Mouse (Mus musculus) midbrain, embryonic 15.5 days (tissue): ENCODE data around the gene Gm5741. TPM values are rescaled to one million over a fixed set of nuclear protein-coding genes. Genes with fewer than 3 reads are reported as not detected.
A peak's percentile ranks its signal among the peaks of the same experiment; 100 is the strongest.

Experiments used
- ATAC-seq: fragments of 200-750 bp; cut with Nextera tagmentation; replicated peaks from 2 replicates; pipeline ENCODE4 v1.8.0; 2017; ENCODE audit warnings: moderate TSS enrichment
- H3K27ac ChIP-seq: fragments of 300-500 bp; sonication (generic); 2 replicates; pipeline ENCODE4 v1.5.1; 2015; ENCODE audit warnings: mild to moderate bottlenecking, inconsistent platforms
- H3K27me3 ChIP-seq: fragments of 300-500 bp; sonication (generic); replicated peaks from 2 replicates; pipeline ENCODE4 v1.6.1; 2015; ENCODE audit warnings: inconsistent platforms
- H3K36me3 ChIP-seq: fragments of 300-500 bp; sonication (generic); replicated peaks from 2 replicates; pipeline ENCODE4 v1.6.1; 2015; ENCODE audit warnings: inconsistent platforms
- H3K4me1 ChIP-seq: fragments of 300-500 bp; sonication (generic); 2 replicates; pipeline ENCODE4 v1.6.1; 2015; ENCODE audit warnings: inconsistent platforms
- H3K4me2 ChIP-seq: fragments of 300-500 bp; sonication (generic); 2 replicates; pipeline ENCODE4 v1.6.1; 2015; ENCODE audit warnings: inconsistent platforms, mild to moderate bottlenecking, moderate library complexity
- H3K4me3 ChIP-seq: fragments of 300-500 bp; sonication (generic); 2 replicates; pipeline ENCODE4 v1.5.1; 2015; ENCODE audit warnings: mild to moderate bottlenecking, inconsistent platforms
- H3K9ac ChIP-seq: fragments of 300-500 bp; sonication (generic); 2 replicates; pipeline ENCODE4 v1.6.1; 2015; ENCODE audit warnings: mild to moderate bottlenecking, inconsistent platforms
- H3K9me3 ChIP-seq: fragments of 300-500 bp; sonication (generic); 2 replicates; pipeline ENCODE4 v1.6.1; 2016; ENCODE audit warnings: inconsistent platforms
- WGBS: fragments of 180-500 bp; shearing (Covaris S2); methylation state at CpG from one replicate; pipeline ENCODE4 v1.1.7; 2015; ENCODE audit warnings: mixed read lengths; 5-methylcytosine and 5-hydroxymethylcytosine counted together
- polyA plus RNA-seq: library from polyadenylated mRNA; unstranded; fragments of >200 nt; fragmentation: Nextera tagmentation; extraction: Ambion mirVana; gene quantifications from 2 replicates; pipeline ENCODE4 v1.2.1, GENCODE M21; 2015

Gm5741 gene
- 0.89 and 2.0 TPM in 2 replicates for polyA plus RNA-seq

DNA sequence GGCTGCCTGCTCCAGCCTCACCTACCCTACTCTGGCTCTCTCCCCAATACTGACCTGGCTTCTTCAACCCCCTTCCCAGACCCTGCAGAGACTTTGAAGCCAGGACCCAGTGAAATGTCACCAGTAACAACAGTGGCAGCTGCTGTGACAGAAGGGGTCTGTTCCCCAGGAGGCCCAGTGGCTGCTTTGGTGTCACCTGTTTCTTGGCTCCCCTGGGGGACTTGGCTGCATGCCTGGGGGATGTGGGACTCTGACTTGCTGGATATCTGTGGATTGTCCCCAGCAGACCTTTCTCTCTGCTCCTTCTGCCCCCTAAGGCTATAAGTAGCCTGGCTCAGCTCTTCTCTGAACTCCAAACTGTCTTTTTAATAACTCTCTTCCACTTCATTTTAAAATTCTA is at the start of gene Gm5741:
Gene Gm5741 (minus strand): TSS at position 1 of the 400 bp plus-strand sequence.
- no peak for ATAC-seq
- H3K36me3 ChIP-seq = peaks cover 10% of the 10 kb centered on the region; the same call in 1 of the 2 replicates
- no peak within 1 kb of the TSS for H3K4me3 ChIP-seq
- 0 out of 2 replicates have a peak within 1 kb of the TSS, but pooled peaks have one; percentile 5 for H3K9ac ChIP-seq
- no peak within 1 kb of the TSS for H3K27ac ChIP-seq
- no peaks in the 10 kb centered on the region for H3K9me3 ChIP-seq
- no peak within 1 kb of the TSS for H3K4me2 ChIP-seq
- H3K27me3 ChIP-seq = no peaks in the 10 kb centered on the region
- peaks cover 17% of the 10 kb centered on the region for H3K4me1 ChIP-seq

GRCm38 (mm10) chr8:85116984-85117383 is 49.2 kb upstream of the Gm5741 start:
- ATAC-seq = no peak
- Histone ChIP-seq H3K27me3 (no peaks in the 10 kb centered on the region), H3K4me1 (peaks cover 7% of the 10 kb centered on the region; the same call in 1 of the 2 replicates)

GRCm38 (mm10) chr8:85115501-85115900 is 47.7 kb upstream of the Gm5741 start:
- H3K4me1 ChIP-seq = peaks cover 7% of the 10 kb centered on the region; the same call in 1 of the 2 replicates
- H3K4me3 ChIP-seq = no peak overlapping the region
- H3K27me3 ChIP-seq = no peaks in the 10 kb centered on the region
- H3K27ac ChIP-seq = no peak overlapping the region
- H3K36me3 ChIP-seq = peaks cover 10% of the 10 kb centered on the region
- no peak for ATAC-seq
- H3K4me2 ChIP-seq = no peak overlapping the region
- 82% methylated on average over 4 of the region's 4 CpGs for WGBS
- H3K9ac ChIP-seq = no peak overlapping the region
- H3K9me3 ChIP-seq = no peaks in the 10 kb centered on the region

More at GRCm38 (mm10) chr8:85116984-85117383, 49.2 kb upstream of the Gm5741 start:
- Histone ChIP-seq H3K9me3 (no peaks in the 10 kb centered on the region), H3K4me2 (no peak overlapping the region), H3K4me3 (no peak overlapping the region), H3K36me3 (no peaks in the 10 kb centered on the region), H3K27ac (no peak overlapping the region), H3K9ac (no peak overlapping the region)
- 92% methylated on average over 7 of the region's 7 CpGs for WGBS

DNA sequence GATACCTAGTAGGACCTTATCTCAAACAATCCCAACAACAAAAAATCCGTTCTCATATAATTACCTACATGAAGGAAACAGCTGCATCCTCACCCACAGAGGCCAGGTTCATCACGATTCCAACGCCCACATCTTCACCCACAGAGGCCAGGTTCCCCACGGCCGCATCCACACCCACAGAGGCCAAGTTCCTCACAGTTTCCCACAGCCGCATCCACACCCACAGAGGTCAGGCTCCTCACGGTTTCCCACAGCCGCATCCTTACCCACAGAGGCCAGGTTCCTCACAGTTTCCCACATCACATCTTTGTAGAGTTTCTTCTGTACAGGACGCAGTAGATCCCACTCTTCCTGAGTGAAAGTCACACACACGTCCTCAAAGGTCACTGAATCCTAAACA is 45.5 kb upstream of the Gm5741 start:
- peaks cover 21% of the 10 kb centered on the region for H3K36me3 ChIP-seq
- H3K27me3 ChIP-seq = no peaks in the 10 kb centered on the region
- ATAC-seq = no peak
- no peaks in the 10 kb centered on the region for H3K9me3 ChIP-seq
- H3K4me1 ChIP-seq = no peaks in the 10 kb centered on the region
- H3K4me3 ChIP-seq = no peak overlapping the region
- H3K9ac ChIP-seq = no peak overlapping the region
- no peak overlapping the region for H3K27ac ChIP-seq
- WGBS = 96% methylated on average over 10 of the region's 10 CpGs
- H3K4me2 ChIP-seq = no peak overlapping the region

GRCm38 (mm10) chr8:85100076-85100665 is 32.4 kb upstream of the Gm5741 start:
- Histone ChIP-seq H3K36me3 (peaks cover 23% of the 10 kb centered on the region; the same call in 1 of the 2 replicates), H3K4me3 (no peak overlapping the region), H3K27me3 (no peaks in the 10 kb centered on the region), H3K9me3 (no peaks in the 10 kb centered on the region), H3K9ac (no peak overlapping the region), H3K4me2 (no peak overlapping the region), H3K4me1 (no peaks in the 10 kb centered on the region), H3K27ac (no peak overlapping the region)
- ATAC-seq = no peak
- WGBS = 88% methylated on average over 4 of the region's 4 CpGs

DNA sequence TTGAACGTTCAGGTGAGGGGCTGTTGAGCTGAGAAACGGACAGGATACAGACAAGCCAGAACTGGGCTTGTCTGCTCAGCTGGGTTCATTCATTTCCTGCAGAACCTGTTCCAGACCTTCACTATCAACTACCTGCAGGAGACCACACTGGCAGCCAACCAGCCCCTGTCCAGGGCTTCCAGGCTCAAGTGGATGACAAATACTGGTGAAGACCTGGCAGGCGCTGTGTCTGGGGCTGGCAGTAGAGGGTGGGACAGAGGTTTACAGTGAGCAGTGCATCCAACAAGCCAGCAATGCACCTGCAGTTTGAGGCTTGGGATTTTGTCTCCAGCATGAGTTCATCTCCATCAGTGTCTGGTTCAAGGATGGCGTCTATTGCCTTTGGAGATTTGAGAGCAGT is 29.1 kb upstream of the Gm5741 start:
- Histone ChIP-seq H3K4me2 (no peak overlapping the region), H3K4me1 (no peaks in the 10 kb centered on the region), H3K9me3 (no peaks in the 10 kb centered on the region), H3K9ac (no peak overlapping the region), H3K27me3 (no peaks in the 10 kb centered on the region), H3K4me3 (no peak overlapping the region), H3K36me3 (peaks cover 23% of the 10 kb centered on the region; the same call in 1 of the 2 replicates), H3K27ac (no peak overlapping the region)
- 93% methylated on average over 4 of the region's 4 CpGs for WGBS
- ATAC-seq = no peak

DNA sequence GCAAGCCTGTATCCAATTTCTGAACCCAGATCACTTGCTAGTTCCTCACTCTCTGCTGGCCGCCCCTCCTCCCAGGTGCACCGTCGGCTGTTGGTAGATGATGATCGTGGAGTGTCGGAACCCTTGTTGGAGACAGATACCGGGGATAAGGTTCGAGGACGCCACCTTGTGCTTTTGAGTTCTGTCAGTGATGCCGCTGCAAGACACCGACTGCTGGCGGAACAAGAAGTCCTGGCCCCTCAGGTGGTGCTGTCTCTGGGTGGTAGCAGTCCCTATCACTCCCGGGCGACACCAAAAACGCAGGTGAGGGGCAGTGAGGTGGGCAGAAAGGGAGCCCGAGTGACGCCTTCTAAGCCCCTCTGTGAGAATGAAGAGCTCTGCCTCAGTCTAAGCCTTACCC is 28.4 kb upstream of the Gm5741 start:
- Histone ChIP-seq H3K9ac (no peak overlapping the region), H3K27ac (no peak overlapping the region), H3K27me3 (no peaks in the 10 kb centered on the region), H3K4me2 (no peak overlapping the region), H3K36me3 (peaks cover 23% of the 10 kb centered on the region; the same call in 1 of the 2 replicates), H3K4me1 (no peaks in the 10 kb centered on the region), H3K9me3 (no peaks in the 10 kb centered on the region), H3K4me3 (no peak overlapping the region)
- WGBS = 95% methylated on average over 16 of the region's 16 CpGs
- ATAC-seq = no peak

DNA sequence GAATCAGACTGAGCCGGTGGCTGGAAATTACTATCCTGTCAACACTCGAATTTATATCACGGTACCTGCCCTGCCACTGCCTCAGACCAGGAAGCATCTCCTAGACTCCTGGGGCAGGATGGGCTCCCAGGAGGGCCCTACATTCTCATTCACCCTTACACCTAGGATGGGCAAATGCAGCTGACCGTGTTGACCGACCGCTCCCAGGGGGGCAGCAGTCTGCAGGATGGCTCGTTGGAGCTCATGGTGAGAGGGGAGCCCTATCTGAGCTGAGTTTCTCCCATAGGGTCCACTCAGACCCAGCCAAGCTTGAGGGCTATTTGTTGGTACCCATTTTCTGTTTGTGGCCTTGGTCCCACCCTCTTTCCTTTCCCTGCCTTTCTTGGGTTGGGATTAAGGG is 27.8 kb upstream of the Gm5741 start:
- Histone ChIP-seq H3K4me2 (no peak overlapping the region), H3K9ac (no peak overlapping the region), H3K36me3 (peaks cover 23% of the 10 kb centered on the region; the same call in 1 of the 2 replicates), H3K4me3 (no peak overlapping the region), H3K27me3 (no peaks in the 10 kb centered on the region), H3K27ac (no peak overlapping the region), H3K4me1 (no peaks in the 10 kb centered on the region), H3K9me3 (no peaks in the 10 kb centered on the region)
- 93% methylated on average over 7 of the region's 7 CpGs for WGBS
- no peak for ATAC-seq

DNA sequence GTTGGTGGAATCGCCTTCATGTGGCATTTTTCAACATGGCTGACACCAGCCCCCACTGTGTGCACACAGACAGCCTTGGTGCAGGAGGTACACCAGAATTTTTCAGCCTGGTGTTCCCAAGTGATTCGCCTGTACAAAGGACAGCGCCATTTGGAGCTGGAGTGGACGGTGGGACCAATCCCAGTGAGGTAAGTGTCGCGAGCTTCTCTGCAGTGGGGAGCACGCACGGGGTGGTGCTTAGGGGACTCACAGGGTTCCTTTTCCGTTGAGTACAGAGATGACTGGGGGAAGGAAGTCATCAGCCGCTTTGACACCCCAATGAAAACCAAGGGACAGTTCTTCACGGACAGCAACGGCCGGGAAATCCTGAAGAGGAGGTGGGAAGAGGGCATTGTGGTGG is 27.3 kb upstream of the Gm5741 start:
- Histone ChIP-seq H3K9ac (no peak overlapping the region), H3K4me2 (no peak overlapping the region), H3K36me3 (peaks cover 23% of the 10 kb centered on the region; the same call in 1 of the 2 replicates), H3K27me3 (no peaks in the 10 kb centered on the region), H3K4me1 (no peaks in the 10 kb centered on the region), H3K4me3 (no peak overlapping the region), H3K27ac (no peak overlapping the region), H3K9me3 (no peaks in the 10 kb centered on the region)
- ATAC-seq = no peak
- WGBS = 91% methylated on average over 13 of the region's 13 CpGs

- H3K4me2 ChIP-seq = no peak overlapping the region
- no peaks in the 10 kb centered on the region for H3K4me1 ChIP-seq
- no peak overlapping the region for H3K4me3 ChIP-seq
- no peak overlapping the region for H3K9ac ChIP-seq
- H3K27me3 ChIP-seq = no peaks in the 10 kb centered on the region
- H3K9me3 ChIP-seq = no peaks in the 10 kb centered on the region
- peaks cover 13% of the 10 kb centered on the region; the same call in 1 of the 2 replicates for H3K36me3 ChIP-seq
- H3K27ac ChIP-seq = no peak overlapping the region
- no peak for ATAC-seq
- WGBS = 34% methylated on average over 21 of the region's 21 CpGs
Measured at GRCm38 (mm10) chr8:85091526-85092090, 23.8 kb upstream of the Gm5741 start.

- Histone ChIP-seq H3K9ac (no peak overlapping the region), H3K4me3 (no peak overlapping the region), H3K4me2 (no peak overlapping the region), H3K4me1 (no peaks in the 10 kb centered on the region), H3K9me3 (no peaks in the 10 kb centered on the region), H3K36me3 (peaks cover 8% of the 10 kb centered on the region; the same call in 1 of the 2 replicates), H3K27ac (no peak overlapping the region), H3K27me3 (no peaks in the 10 kb centered on the region)
- WGBS = 92% methylated on average over 11 of the region's 11 CpGs
- ATAC-seq = no peak
Measured at GRCm38 (mm10) chr8:85090856-85091255, 23.1 kb upstream of the Gm5741 start.

- ATAC-seq = no peak
- Histone ChIP-seq H3K4me3 (no peak overlapping the region), H3K4me2 (no peak overlapping the region), H3K9ac (no peak overlapping the region), H3K9me3 (no peaks in the 10 kb centered on the region), H3K4me1 (peaks cover 6% of the 10 kb centered on the region), H3K27me3 (no peaks in the 10 kb centered on the region), H3K36me3 (peaks cover 7% of the 10 kb centered on the region; the same call in 1 of the 2 replicates), H3K27ac (no peak overlapping the region)
- 86% methylated on average over 2 of the region's 2 CpGs for WGBS
Measured at GRCm38 (mm10) chr8:85088771-85089170, 21.0 kb upstream of the Gm5741 start.

DNA sequence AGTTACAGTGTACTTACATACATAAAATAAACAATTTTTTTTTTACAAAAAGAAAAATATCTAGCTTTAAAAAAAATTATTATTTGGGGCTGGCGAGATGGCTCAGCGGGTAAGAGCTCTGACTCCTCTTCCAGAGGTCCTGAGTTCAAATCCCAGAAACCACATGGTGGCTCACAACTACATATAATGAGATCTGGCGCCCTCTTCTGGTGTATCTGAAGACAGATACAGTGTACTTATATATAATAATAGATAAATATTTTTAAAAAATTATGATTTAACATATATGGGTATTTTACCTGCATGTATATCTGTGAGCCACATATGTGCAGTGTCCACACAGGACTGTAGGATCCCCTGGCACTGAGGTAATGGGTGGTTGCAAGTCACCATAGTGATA is 18.5 kb upstream of the Gm5741 start:
- Histone ChIP-seq H3K36me3 (peaks cover 7% of the 10 kb centered on the region; the same call in 1 of the 2 replicates), H3K4me1 (peaks cover 26% of the 10 kb centered on the region), H3K9ac (no peak overlapping the region), H3K4me3 (no peak overlapping the region), H3K27me3 (no peaks in the 10 kb centered on the region), H3K27ac (no peak overlapping the region), H3K4me2 (no peak overlapping the region), H3K9me3 (no peaks in the 10 kb centered on the region)
- no peak for ATAC-seq
- 84% methylated on average over 3 of the region's 3 CpGs for WGBS
